Mouse (Mus musculus) CD4-positive, CD25-positive, alpha-beta regulatory T cell, adult 4 months (primary cell): ENCODE results near the gene Taf6l. TPM values are rescaled to one million over a fixed set of nuclear protein-coding genes. Genes with fewer than 3 reads are reported as not detected.
"Not testable (repeated sequence)": the region's sequence is repeated elsewhere in the genome, so short reads cannot be mapped to it uniquely, and the experiment has no call there.

Experiments used
- ATAC-seq: one replicate; pipeline ENCODE4 v1.8.0; 2017
- polyA plus RNA-seq, 2 experiments: library from polyadenylated mRNA; unstranded; fragments of 100-300 nt; shearing (Covaris generic); gene quantifications; one replicate each; pipeline ENCODE4 v1.2.1; 2017

Gene Taf6l
- polyA plus RNA-seq, 2 experiments from 2014 or later, result 5.4 to 6.5 TPM

DNA sequence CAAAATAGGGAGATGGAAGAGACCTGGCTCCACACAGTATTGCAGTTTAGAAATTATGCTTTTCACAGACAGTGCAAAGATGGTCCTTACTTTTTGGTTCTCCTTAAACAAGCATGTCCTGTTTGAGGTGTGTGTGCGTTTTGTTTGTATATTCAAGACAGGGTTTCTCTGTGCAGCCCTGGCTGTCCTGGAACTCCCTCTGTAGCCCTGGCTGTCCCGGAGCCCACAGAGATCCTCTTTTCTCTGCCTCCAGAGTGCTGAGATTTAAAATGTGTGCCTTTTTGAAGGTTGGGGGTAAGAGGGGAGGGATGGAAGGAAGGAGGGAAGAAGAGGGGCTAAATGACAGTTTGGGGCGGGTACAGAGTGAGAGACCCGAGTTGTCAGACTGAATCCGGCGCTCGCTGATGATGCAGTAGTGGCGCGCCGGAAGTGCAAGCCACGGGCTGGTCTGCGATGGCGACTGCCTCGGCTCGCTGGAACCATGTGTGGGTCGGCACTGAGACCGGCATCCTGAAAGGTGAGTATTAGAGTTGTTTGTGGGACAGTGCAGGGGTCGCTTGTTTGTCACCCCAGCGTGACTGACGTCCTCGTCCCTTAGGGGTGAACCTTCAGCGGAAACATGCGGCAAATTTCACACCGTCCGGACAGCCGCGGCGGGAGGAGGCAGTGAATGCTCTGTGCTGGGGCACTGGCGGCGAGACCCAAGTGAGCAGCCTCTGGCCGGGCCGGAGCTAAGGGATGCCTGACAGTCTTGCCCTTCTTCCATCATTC is 50.6 kb downstream of the Taf6l start, which contains the start of gene Wdr74:
Gene Wdr74 (plus strand): TSS at position 439 of the 771 bp plus-strand sequence.
- peak; percentile 97 for ATAC-seq

DNA sequence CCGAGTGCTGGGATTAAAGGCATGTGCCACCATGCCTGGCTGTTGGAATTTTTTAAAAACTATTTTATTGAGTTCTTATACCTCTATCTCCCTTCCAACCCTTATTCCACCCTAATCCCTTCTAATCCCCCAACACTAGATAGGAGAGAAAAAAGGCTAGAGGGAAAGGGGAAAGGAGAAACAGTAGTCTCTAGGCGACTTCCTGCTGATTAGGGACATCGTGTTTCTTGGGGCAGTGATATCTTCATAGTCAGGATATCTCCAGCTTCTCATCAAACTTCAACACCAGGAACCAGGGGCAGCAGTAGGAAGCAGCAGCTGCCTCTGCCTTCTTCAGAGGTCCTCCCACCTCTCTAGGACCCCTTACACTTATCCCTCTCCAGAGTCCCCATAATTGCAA is 51.9 kb downstream of the Taf6l start:
- ATAC-seq, result no peak

DNA sequence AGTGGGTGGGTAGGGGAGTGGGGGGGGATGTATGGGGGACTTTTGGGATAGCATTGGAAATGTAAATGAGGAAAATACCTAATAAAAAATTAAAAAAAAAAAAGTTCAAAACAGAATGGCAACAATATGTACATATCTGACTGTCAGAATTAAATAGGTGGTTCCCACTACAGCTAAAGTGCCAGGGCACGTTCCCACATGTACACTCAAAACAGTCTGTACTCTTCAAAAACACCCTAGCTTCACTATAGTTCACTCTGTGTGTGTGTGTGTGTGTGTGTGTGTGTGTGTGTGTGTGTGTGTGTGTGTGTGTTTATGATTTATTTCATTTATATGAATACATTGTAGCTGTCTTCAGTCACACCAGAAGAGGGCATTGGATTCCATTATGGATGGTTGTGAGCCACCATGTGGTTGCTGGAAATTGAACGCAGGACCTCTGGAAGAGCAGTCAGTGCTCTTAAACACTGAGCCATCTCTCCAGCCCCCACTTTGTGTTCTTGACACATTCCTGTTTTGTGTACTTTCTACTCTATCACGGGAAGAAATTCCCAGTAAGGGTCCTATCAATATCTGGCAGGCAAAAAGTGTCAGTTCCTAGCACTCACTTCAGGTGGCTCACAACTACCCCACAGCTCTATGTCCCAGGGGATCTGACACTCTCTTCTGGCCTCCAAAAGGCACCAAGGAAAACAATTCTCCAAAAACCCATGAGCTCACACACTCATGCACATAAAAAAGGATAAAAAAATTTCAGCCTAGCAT is 57.7 kb downstream of the Taf6l start:
- ATAC-seq, result not testable (repeated sequence)

DNA sequence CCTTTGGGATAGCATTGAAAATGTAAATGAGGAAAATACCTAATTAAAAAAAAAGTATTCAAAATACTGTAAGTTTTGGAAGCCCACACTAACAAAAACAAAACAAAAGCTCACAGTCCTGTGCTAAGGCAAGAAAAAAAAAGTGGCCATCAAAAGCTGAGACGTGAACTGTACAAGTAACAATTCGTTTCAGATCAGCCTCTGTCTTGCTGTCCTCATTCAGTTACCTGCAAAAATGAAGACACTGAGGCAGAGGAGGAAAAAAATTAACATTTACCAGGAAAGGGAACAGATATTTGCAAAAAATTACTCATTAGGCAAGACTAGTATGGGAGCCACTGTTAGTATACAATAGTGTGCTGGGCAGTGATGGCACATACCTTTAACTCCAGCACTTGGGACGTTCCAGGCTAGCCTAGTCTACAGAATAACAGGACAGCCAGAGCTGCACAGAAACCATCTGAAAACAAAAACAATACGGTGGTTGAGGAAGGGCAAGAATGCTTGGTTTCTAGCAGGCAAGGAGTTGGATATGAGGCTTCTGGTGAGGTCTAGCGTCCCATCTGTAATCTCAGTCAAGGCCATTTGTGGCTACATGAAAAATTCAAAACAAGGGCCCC is 58.6 kb downstream of the Taf6l start:
- ATAC-seq, result no peak

DNA sequence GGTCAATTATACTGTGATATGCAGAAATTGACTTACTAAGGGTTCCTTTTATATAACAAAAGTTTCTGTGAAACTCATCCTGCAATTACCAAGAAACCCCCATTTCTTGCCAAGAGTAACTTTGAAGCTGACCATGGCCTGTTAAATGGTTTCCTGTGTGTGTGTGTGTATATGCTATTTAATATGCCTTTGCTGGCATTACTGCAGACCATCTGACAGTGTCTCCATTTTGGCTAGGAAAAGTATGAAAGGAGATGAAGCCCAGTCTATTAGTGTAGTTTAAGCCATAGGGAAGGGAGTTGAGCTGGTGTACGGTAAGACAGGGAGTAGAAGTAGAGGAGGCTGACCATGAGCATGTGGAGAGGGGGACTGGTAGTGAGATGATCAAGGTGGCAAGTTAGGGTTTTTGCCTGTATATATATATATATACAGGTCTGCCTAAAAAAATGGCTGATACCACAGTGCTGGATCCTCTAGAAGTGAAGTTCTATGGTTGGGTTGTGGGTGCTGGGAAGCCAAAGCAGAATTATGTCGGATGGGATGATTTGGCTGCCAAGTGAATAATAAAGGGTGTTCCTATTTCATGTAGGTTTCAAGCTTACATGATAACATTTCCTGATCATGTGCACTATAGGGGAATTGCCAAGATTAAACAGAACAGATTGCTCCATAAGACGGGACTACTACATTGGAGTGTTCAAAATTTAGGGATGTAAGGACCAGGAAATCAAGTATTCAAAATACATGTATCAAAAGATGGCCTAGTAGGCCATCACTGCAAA is 59.4 kb downstream of the Taf6l start:
- no peak for ATAC-seq

DNA sequence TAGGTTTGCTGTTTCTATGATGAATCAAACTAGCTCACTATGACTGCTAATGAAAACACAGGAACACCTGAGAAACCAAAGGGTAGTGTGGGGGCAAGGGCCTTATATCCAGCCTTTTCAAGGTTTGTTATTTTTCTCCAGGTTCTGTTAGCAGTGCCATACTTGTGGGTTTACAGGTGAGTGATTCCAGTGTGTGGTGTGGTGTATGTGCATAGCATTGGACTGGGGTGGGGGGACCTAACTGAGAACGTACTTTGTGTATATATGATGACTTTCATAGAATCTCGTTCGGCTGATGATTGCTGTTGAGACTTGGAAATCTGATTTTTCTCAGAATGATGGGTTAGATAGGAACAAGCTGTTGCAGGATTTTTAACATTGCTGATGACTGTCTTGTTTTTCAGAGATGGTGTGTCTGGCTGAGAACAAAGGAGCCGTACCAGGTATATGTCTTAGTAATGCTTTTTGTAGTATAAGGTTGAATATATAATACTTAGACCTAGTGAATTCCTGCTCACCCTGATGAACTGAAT is 61.1 kb downstream of the Taf6l start:
- no peak for ATAC-seq

Other genes with a start within 250 kb of the Taf6l start
- gene Slc22a8, start 195.2 kb downstream of the Taf6l start, polyA plus RNA-seq, result under 1 TPM in 1 of 2 experiments, not detected in 1; 0.12 TPM
- not detected for gene Slc22a6, start 168.4 kb downstream of the Taf6l start, polyA plus RNA-seq
- not detected for gene Chrm1, start 122.6 kb downstream of the Taf6l start, polyA plus RNA-seq
- gene Slc3a2, start 63.0 kb downstream of the Taf6l start, polyA plus RNA-seq, result 10 to 100 TPM; 63.7 to 85.1 TPM
- 10 to 100 TPM; 72.5 to 92.2 TPM for gene Wdr74, start 50.6 kb downstream of the Taf6l start, polyA plus RNA-seq
- under 1 TPM in 1 of 2 experiments, not detected in 1; 0.75 TPM for gene 1700092M07Rik, start 45.7 kb downstream of the Taf6l start, polyA plus RNA-seq
- gene Stx5a, start 45.0 kb downstream of the Taf6l start, polyA plus RNA-seq, result 100 to 1,000 TPM; 132 to 165 TPM
- gene Nxf1, start 29.3 kb downstream of the Taf6l start, polyA plus RNA-seq, result 100 to 1,000 TPM; 163 to 188 TPM
- gene Tmem223, start 15.4 kb downstream of the Taf6l start, polyA plus RNA-seq, result 100 to 1,000 TPM; 117 to 124 TPM
- gene Tmem179b, start 11.9 kb downstream of the Taf6l start, polyA plus RNA-seq, result 100 to 1,000 TPM in 1 of 2 experiments, 10 to 100 TPM in 1; 85.6 to 101 TPM
- 100 to 1,000 TPM; 181 to 198 TPM for gene Polr2g, start 12.2 kb upstream of the Taf6l start, polyA plus RNA-seq
- gene Zbtb3, start 16.1 kb upstream of the Taf6l start, polyA plus RNA-seq, result 1 to 10 TPM; 2.1 to 4.7 TPM
- gene Ttc9c, start 32.9 kb upstream of the Taf6l start, polyA plus RNA-seq, result 10 to 100 TPM; 41.6 to 59.0 TPM
- 1 to 10 TPM; 4.2 to 6.9 TPM for gene Hnrnpul2, start 33.6 kb upstream of the Taf6l start, polyA plus RNA-seq
- gene AC129217.1, start 43.4 kb upstream of the Taf6l start, polyA plus RNA-seq, result not detected
- gene Bscl2, start 51.0 kb upstream of the Taf6l start, polyA plus RNA-seq, result 10 to 100 TPM; 86.8 to 98.9 TPM
- gene Gng3, start 52.8 kb upstream of the Taf6l start, polyA plus RNA-seq, result 1 to 10 TPM in 1 of 2 experiments, under 1 TPM in 1; 0.91 to 1.4 TPM
- gene Lrrn4cl, start 64.4 kb upstream of the Taf6l start, polyA plus RNA-seq, result not detected
- 10 to 100 TPM; 65.0 to 70.2 TPM for gene Ubxn1, start 85.1 kb upstream of the Taf6l start, polyA plus RNA-seq
- 10 to 100 TPM; 80.7 to 88.3 TPM for gene Uqcc3, start 94.5 kb upstream of the Taf6l start, polyA plus RNA-seq
- gene Lbhd1, start 97.3 kb upstream of the Taf6l start, polyA plus RNA-seq, result 10 to 100 TPM; 58.1 to 77.2 TPM
- not detected for gene Gm49403, start 97.5 kb upstream of the Taf6l start, polyA plus RNA-seq
- 100 to 1,000 TPM; 102 to 103 TPM for gene 1810009A15Rik, start 102.4 kb upstream of the Taf6l start, polyA plus RNA-seq
- gene Gm49416, start 102.5 kb upstream of the Taf6l start, polyA plus RNA-seq, result not detected
- gene Ints5, start 106.6 kb upstream of the Taf6l start, polyA plus RNA-seq, result 10 to 100 TPM in 1 of 2 experiments, 1 to 10 TPM in 1; 8.7 to 12.2 TPM
- gene Ganab, start 111.7 kb upstream of the Taf6l start, polyA plus RNA-seq, result 10 to 100 TPM; 50.2 to 83.9 TPM
- 10 to 100 TPM; 18.4 to 19.6 TPM for gene B3gat3, start 134.0 kb upstream of the Taf6l start, polyA plus RNA-seq
- gene Rom1, start 142.9 kb upstream of the Taf6l start, polyA plus RNA-seq, result 1 to 10 TPM; 5.1 to 9.2 TPM
- 10 to 100 TPM; 18.7 to 24.9 TPM for gene Eml3, start 143.1 kb upstream of the Taf6l start, polyA plus RNA-seq
- gene Mta2, start 155.5 kb upstream of the Taf6l start, polyA plus RNA-seq, result 100 to 1,000 TPM in 1 of 2 experiments, 10 to 100 TPM in 1; 81.7 to 126 TPM
- 10 to 100 TPM; 30.3 to 67.9 TPM for gene Tut1, start 167.4 kb upstream of the Taf6l start, polyA plus RNA-seq
- 100 to 1,000 TPM; 667 to 787 TPM for gene Eef1g, start 180.6 kb upstream of the Taf6l start, polyA plus RNA-seq
- gene Ahnak, start 202.9 kb upstream of the Taf6l start, polyA plus RNA-seq, result 10 to 100 TPM; 45.2 to 48.9 TPM